Mouse (Mus musculus): ENCODE measurements at regions not wholly inside any gene's neighbourhood (a gene's known extent, or its start where the extent isn't known, plus 50 kb on each side); places are given as distances from the start of the nearest gene placed in this dataset.
A peak's percentile ranks its signal among the peaks of the same experiment; 100 is the strongest.

DNA sequence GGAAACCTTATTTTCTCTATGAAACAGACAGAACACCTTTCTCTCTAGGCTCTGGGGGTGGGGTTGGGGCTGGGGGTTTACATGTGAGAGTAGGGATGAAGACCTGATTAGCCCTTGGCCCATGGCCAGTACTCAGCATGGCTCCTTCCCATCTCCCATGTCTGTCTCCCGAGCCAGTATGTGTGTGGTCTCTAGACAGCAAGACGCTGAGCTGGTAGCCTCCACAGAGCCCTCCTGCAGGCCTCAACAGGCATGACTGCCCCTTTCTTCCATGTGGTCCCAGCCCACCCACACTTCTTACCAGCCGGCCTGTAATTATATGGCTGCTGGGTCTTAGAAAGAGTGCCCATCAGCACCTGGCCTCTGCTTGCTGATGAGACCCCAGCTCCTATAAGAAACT, 84.2 kb upstream of the Bod1 start:
- TF ChIP-seq POLR2A (IDR thresholded peaks at IDR 0.05; ENCODE audit: insufficient read depth, low read depth, low read length) (no peak), CTCF (IDR thresholded peaks at IDR 0.05; ENCODE audit: insufficient read depth, low read depth, low read length) (no peak)
- Histone ChIP-seq H3K4me1 (ENCODE audit: control insufficient read depth, insufficient read depth, low read length) (peaks cover 47% of the 10 kb centered on the region), H3K27ac (ENCODE audit: insufficient read depth, low read depth, low read length) (peak overlapping the region; percentile 55; the same call in 1 of the 2 replicates), H3K4me3 (ENCODE audit: insufficient read depth, low read depth, low read length) (no peak overlapping the region)
- WGBS = 48% methylated on average over 3 of the region's 3 CpGs

- Histone ChIP-seq H3K27ac (ENCODE audit: insufficient read depth, low read depth, low read length) (peak overlapping the region; percentile 55; the same call in 1 of the 2 replicates), H3K4me1 (ENCODE audit: control insufficient read depth, insufficient read depth, low read length) (peaks cover 47% of the 10 kb centered on the region), H3K4me3 (ENCODE audit: insufficient read depth, low read depth, low read length) (no peak overlapping the region)
- WGBS = 55% methylated on average over 10 of the region's 10 CpGs
- TF ChIP-seq CTCF (IDR thresholded peaks at IDR 0.05; ENCODE audit: insufficient read depth, low read depth, low read length) (no peak), POLR2A (IDR thresholded peaks at IDR 0.05; ENCODE audit: insufficient read depth, low read depth, low read length) (no peak)
These were observed 84.9 kb upstream of the Bod1 start for GRCm38 (mm10) chr11:31756355-31757145.

- WGBS = 33% methylated on average over 9 of the region's 9 CpGs
- H3K27ac ChIP-seq (ENCODE audit: insufficient read depth, low read depth, low read length) = peak overlapping the region; percentile 79
- H3K4me3 ChIP-seq (ENCODE audit: insufficient read depth, low read depth, low read length) = no peak overlapping the region
- H3K4me1 ChIP-seq (ENCODE audit: control insufficient read depth, insufficient read depth, low read length) = peaks cover 48% of the 10 kb centered on the region
- TF ChIP-seq CTCF (IDR thresholded peaks at IDR 0.05; ENCODE audit: insufficient read depth, low read depth, low read length) (no peak), POLR2A (IDR thresholded peaks at IDR 0.05; ENCODE audit: insufficient read depth, low read depth, low read length) (no peak)
These were observed 88.4 kb upstream of the Bod1 start for GRCm38 (mm10) chr11:31759868-31760765.

DNA sequence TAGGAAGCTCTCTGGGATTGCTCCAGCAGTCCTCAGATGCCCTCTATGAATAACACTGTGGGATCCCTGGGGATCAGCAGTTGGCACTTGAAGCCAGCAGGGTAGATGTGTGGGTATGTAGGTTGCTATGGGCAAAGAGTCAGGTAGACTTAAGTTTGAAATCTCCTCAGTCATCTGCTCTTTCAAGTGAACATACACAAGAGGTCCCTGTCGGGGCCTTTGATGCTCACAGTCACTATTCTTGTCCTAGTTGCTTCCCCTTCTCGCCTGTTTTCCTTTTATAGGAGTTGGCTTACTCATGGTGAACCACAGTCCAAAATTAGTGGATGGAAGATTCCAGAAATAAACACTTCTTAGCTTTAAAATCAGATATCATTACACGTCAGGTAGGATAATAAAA, 92.2 kb upstream of the Bod1 start:
- Histone ChIP-seq H3K4me3 (ENCODE audit: insufficient read depth, low read depth, low read length) (no peak overlapping the region), H3K27ac (ENCODE audit: insufficient read depth, low read depth, low read length) (0 out of 2 replicates have a peak overlapping the region, but pooled peaks have one; percentile 4), H3K4me1 (ENCODE audit: control insufficient read depth, insufficient read depth, low read length) (peaks cover 40% of the 10 kb centered on the region)
- 37% methylated on average over 3 of the region's 3 CpGs for WGBS
- TF ChIP-seq POLR2A (IDR thresholded peaks at IDR 0.05; ENCODE audit: insufficient read depth, low read depth, low read length) (no peak), CTCF (IDR thresholded peaks at IDR 0.05; ENCODE audit: insufficient read depth, low read depth, low read length) (no peak)

GRCm38 (mm10) chr11:31766296-31766695, 94.6 kb upstream of the Bod1 start:
- Histone ChIP-seq H3K4me3 (ENCODE audit: insufficient read depth, low read depth, low read length) (no peak overlapping the region), H3K27ac (ENCODE audit: insufficient read depth, low read depth, low read length) (no peak overlapping the region), H3K4me1 (ENCODE audit: control insufficient read depth, insufficient read depth, low read length) (peaks cover 33% of the 10 kb centered on the region)
- TF ChIP-seq CTCF (IDR thresholded peaks at IDR 0.05; ENCODE audit: insufficient read depth, low read depth, low read length) (no peak), POLR2A (IDR thresholded peaks at IDR 0.05; ENCODE audit: insufficient read depth, low read depth, low read length) (no peak)
- WGBS = 87% methylated on average over 5 of the region's 5 CpGs

- Histone ChIP-seq H3K4me1 (ENCODE audit: control insufficient read depth, insufficient read depth, low read length) (peaks cover 30% of the 10 kb centered on the region), H3K27ac (ENCODE audit: insufficient read depth, low read depth, low read length) (0 out of 2 replicates have a peak overlapping the region, but pooled peaks have one; percentile 19), H3K4me3 (ENCODE audit: insufficient read depth, low read depth, low read length) (no peak overlapping the region)
- TF ChIP-seq CTCF (IDR thresholded peaks at IDR 0.05; ENCODE audit: insufficient read depth, low read depth, low read length) (no peak), POLR2A (IDR thresholded peaks at IDR 0.05; ENCODE audit: insufficient read depth, low read depth, low read length) (no peak)
- 37% methylated on average over 10 of the region's 10 CpGs for WGBS
These were observed 96.2 kb upstream of the Bod1 start for GRCm38 (mm10) chr11:31767727-31768495.

DNA sequence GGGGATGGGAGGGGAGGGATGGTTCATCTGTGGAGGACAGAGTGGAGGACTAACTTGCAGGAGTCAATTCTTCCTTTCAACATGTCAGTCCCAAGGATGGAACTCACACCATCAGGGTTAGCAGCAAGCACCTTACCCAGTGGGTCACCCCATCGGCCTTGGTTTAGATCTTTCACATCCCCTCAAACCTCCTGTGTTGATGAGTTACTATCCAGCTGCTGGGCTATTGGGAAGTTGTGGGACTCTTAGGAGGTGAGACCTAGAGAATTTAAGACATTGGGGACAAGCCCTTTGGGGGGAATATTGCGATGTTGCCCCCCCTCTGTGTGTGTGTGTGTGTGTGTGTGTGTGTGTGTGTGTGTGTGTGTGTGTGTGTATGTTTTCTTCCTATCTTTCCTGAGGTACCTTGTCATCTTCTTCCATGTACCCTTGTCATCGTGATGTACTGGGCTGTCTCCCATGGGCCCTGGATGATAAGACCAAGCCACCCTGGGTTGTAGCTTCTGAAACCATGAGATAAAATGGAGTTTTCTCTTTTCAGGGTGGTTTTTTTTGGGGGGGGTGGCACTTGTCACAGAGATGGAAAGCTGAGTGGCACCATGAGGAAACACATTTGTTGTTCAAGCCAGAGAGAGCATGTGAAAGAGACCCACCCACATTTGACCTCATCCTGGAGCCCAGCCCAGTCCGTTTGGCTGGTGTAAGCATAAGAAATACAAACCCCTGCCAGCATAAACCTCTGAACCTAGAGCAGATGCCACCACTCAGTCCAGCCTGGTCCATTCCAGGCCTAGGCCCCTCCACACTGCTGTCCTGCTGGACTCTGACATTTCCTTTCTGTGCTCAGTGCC, 98.3 kb upstream of the Bod1 start:
- Histone ChIP-seq H3K27ac (ENCODE audit: insufficient read depth, low read depth, low read length) (peak overlapping the region; percentile 47), H3K4me1 (ENCODE audit: control insufficient read depth, insufficient read depth, low read length) (peaks cover 22% of the 10 kb centered on the region), H3K4me3 (ENCODE audit: insufficient read depth, low read depth, low read length) (no peak overlapping the region)
- TF ChIP-seq POLR2A (IDR thresholded peaks at IDR 0.05; ENCODE audit: insufficient read depth, low read depth, low read length) (no peak), CTCF (IDR thresholded peaks at IDR 0.05; ENCODE audit: insufficient read depth, low read depth, low read length) (no peak)
- 78% methylated on average over 4 of the region's 4 CpGs for WGBS

GRCm38 (mm10) chr11:31770881-31771280, 99.2 kb upstream of the Bod1 start:
- peak overlapping the region; percentile 47 for H3K27ac ChIP-seq (ENCODE audit: insufficient read depth, low read depth, low read length)
- peaks cover 22% of the 10 kb centered on the region for H3K4me1 ChIP-seq (ENCODE audit: control insufficient read depth, insufficient read depth, low read length)
- TF ChIP-seq POLR2A (IDR thresholded peaks at IDR 0.05; ENCODE audit: insufficient read depth, low read depth, low read length) = no peak
- TF ChIP-seq CTCF (IDR thresholded peaks at IDR 0.05; ENCODE audit: insufficient read depth, low read depth, low read length) = no peak
- H3K4me3 ChIP-seq (ENCODE audit: insufficient read depth, low read depth, low read length) = no peak overlapping the region
- 14% methylated on average over 7 of the region's 7 CpGs for WGBS

All from olfactory bulb, adult 2 months (tissue).